Mouse (Mus musculus): ENCODE data around the gene Smim22. TPM values are rescaled to one million over a fixed set of nuclear protein-coding genes. Genes with fewer than 3 reads are reported as not detected.

The Smim22 gene
- total RNA-seq (2012; rRNA removed) (not detected in 2 replicates), polyA plus RNA-seq (2012; ENCODE audit: insufficient read depth in 1 of 2, insufficient read length in 2 of 2, low read depth in 1 of 2, low replicate concordance in 2 of 2, missing spikeins in 1 of 2) (not detected)

- Histone ChIP-seq H3K79me2 (ENCODE audit: control insufficient read depth, insufficient read depth, low read length, poor library complexity) (no peaks in the 10 kb centered on the region), H3K9ac (ENCODE audit: control insufficient read depth, low read depth, low read length, poor library complexity, severe bottlenecking) (no peak within 1 kb of the TSS), H3K4me1 (ENCODE audit: control insufficient read depth in 1 of 2, insufficient read depth in 2 of 2, low read length in 2 of 2) (peaks cover 0 to 14% of the 10 kb centered on the region in 2 experiments; a peak in 2 of 4 replicates), H3K4me3 (ENCODE audit: control insufficient read depth in 1 of 2, insufficient read depth in 1 of 2, low read depth in 2 of 2, low read length in 2 of 2) (no peak within 1 kb of the TSS), H3K9me3 (replicated peaks; ENCODE audit: insufficient read depth, low read length) (no peaks in the 10 kb centered on the region), H3K36me3 (ENCODE audit: control insufficient read depth in 1 of 2, insufficient read depth in 2 of 2, low read length in 2 of 2) (peaks cover 0 to 9% of the 10 kb centered on the region in 2 experiments; a peak in 2 of 4 replicates), H3K27ac (ENCODE audit: control insufficient read depth, low read depth, low read length) (no peak within 1 kb of the TSS), H3K27me3 (ENCODE audit: control insufficient read depth in 1 of 2, insufficient read depth in 2 of 2, low read length in 2 of 2) (no peaks in the 10 kb centered on the region)
- DNase-seq (ENCODE audit: low read depth, low spot score): no peak
- TF ChIP-seq POLR2AphosphoS5 (IDR thresholded peaks at IDR 0.05; ENCODE audit: borderline replicate concordance, low read depth, low read length) (no peak), POLR2AphosphoS2 (IDR thresholded peaks at IDR 0.05; ENCODE audit: low read length) (no peak), MYB (IDR thresholded peaks at IDR 0.05; ENCODE audit: low read depth, low read length) (no peak), CHD1 (IDR thresholded peaks at IDR 0.05; ENCODE audit: low read depth, low read length) (no peak), MYC (IDR thresholded peaks at IDR 0.05; ENCODE audit: low read depth, low read length) (no peak), KAT2A (conservative IDR thresholded peaks at IDR 0.05; ENCODE audit: low read depth, low read length) (no peak), RCOR1 (IDR thresholded peaks at IDR 0.05; ENCODE audit: low read depth, low read length) (no peak), MEF2A (IDR thresholded peaks at IDR 0.05; ENCODE audit: extremely low read depth, insufficient replicate concordance, low read depth, low read length, poor library complexity, severe bottlenecking) (no peak), TCF12 (IDR thresholded peaks at IDR 0.05; ENCODE audit: low read depth, low read length) (no peak), NELFE (IDR thresholded peaks at IDR 0.05; ENCODE audit: low read depth, low read length) (no peak)
Measured at GRCm38 (mm10) chr16:5007067-5007466, at the start of gene Smim22. Smim22 (plus strand) TSS chr16:5007288.

GRCm38 (mm10) chr16:4957446-4957845 lies 49.6 kb upstream of the Smim22 start:
- Histone ChIP-seq H3K36me3 (ENCODE audit: control insufficient read depth in 1 of 2, insufficient read depth in 2 of 2, low read length in 2 of 2) (peaks cover 0 to 2% of the 10 kb centered on the region in 2 experiments; a peak in 1 of 4 replicates), H3K9ac (ENCODE audit: control insufficient read depth, low read depth, low read length, poor library complexity, severe bottlenecking) (no peak overlapping the region), H3K79me2 (ENCODE audit: control insufficient read depth, insufficient read depth, low read length, poor library complexity) (peaks cover 7% of the 10 kb centered on the region; the same call in 1 of the 2 replicates), H3K4me3 (ENCODE audit: control insufficient read depth in 1 of 2, insufficient read depth in 1 of 2, low read depth in 2 of 2, low read length in 2 of 2) (no peak overlapping the region), H3K27ac (ENCODE audit: control insufficient read depth, low read depth, low read length) (no peak overlapping the region), H3K9me3 (replicated peaks; ENCODE audit: insufficient read depth, low read length) (no peaks in the 10 kb centered on the region), H3K4me1 (ENCODE audit: control insufficient read depth in 1 of 2, insufficient read depth in 2 of 2, low read length in 2 of 2) (no peaks in the 10 kb centered on the region), H3K27me3 (ENCODE audit: control insufficient read depth in 1 of 2, insufficient read depth in 2 of 2, low read length in 2 of 2) (no peaks in the 10 kb centered on the region)
- no peak for DNase-seq (ENCODE audit: low read depth, low spot score)
- TF ChIP-seq MYC (IDR thresholded peaks at IDR 0.05; ENCODE audit: low read depth, low read length) (no peak), RAD21 (IDR thresholded peaks at IDR 0.05; ENCODE audit: low read depth, low read length) (no peak), ZMIZ1 (IDR thresholded peaks at IDR 0.05; ENCODE audit: low read depth, low read length) (no peak), CTCF (IDR thresholded peaks at IDR 0.05 in 2 of 3, conservative IDR thresholded peaks at IDR 0.05 in 1 of 3; ENCODE audit: control insufficient read depth in 1 of 3, insufficient read depth in 1 of 3, low read depth in 2 of 3, low read length in 3 of 3, poor library complexity in 1 of 3, severe bottlenecking in 1 of 3) (no peak)

- TF ChIP-seq ZKSCAN1 (IDR thresholded peaks at IDR 0.05; ENCODE audit: low read depth, low read length): no peak
- TF ChIP-seq POLR2AphosphoS2 (IDR thresholded peaks at IDR 0.05; ENCODE audit: low read length): no peak
- no peak for TF ChIP-seq RAD21 (IDR thresholded peaks at IDR 0.05; ENCODE audit: low read depth, low read length)
- no peak for TF ChIP-seq CTCF (IDR thresholded peaks at IDR 0.05 in 2 of 3, conservative IDR thresholded peaks at IDR 0.05 in 1 of 3; ENCODE audit: control insufficient read depth in 1 of 3, insufficient read depth in 1 of 3, low read depth in 2 of 3, low read length in 3 of 3, poor library complexity in 1 of 3, severe bottlenecking in 1 of 3)
- TF ChIP-seq MAFK (IDR thresholded peaks at IDR 0.05; ENCODE audit: borderline replicate concordance, low read depth, low read length): no peak
- no peak for TF ChIP-seq SMC3 (IDR thresholded peaks at IDR 0.05; ENCODE audit: low read depth, low read length)
- TF ChIP-seq KAT2A (conservative IDR thresholded peaks at IDR 0.05; ENCODE audit: low read depth, low read length): no peak
- no peak for TF ChIP-seq POLR2A (IDR thresholded peaks at IDR 0.05; ENCODE audit: control insufficient read depth in 1 of 2, insufficient read depth in 1 of 2, low read depth in 1 of 2, low read length in 2 of 2, poor library complexity in 1 of 2)
- TF ChIP-seq USF1 (IDR thresholded peaks at IDR 0.05; ENCODE audit: low read depth, low read length): no peak
- TF ChIP-seq MYB (IDR thresholded peaks at IDR 0.05; ENCODE audit: low read depth, low read length): no peak
- no peak for TF ChIP-seq ZC3H11A (IDR thresholded peaks at IDR 0.05; ENCODE audit: low read depth, low read length)
- no peak for TF ChIP-seq ELF1 (IDR thresholded peaks at IDR 0.05; ENCODE audit: low read depth, low read length)
- TF ChIP-seq TCF12 (IDR thresholded peaks at IDR 0.05; ENCODE audit: low read depth, low read length): no peak
- no peak for TF ChIP-seq MEF2A (IDR thresholded peaks at IDR 0.05; ENCODE audit: extremely low read depth, insufficient replicate concordance, low read depth, low read length, poor library complexity, severe bottlenecking)
- TF ChIP-seq EP300 (IDR thresholded peaks at IDR 0.05; ENCODE audit: low read depth in 1 of 2, low read length in 2 of 2): no peak
- TF ChIP-seq CHD1 (IDR thresholded peaks at IDR 0.05; ENCODE audit: low read depth, low read length): no peak
- no peak for TF ChIP-seq E2F4 (IDR thresholded peaks at IDR 0.05; ENCODE audit: borderline replicate concordance, low read depth, low read length)
- no peak for TF ChIP-seq MAZ (IDR thresholded peaks at IDR 0.05; ENCODE audit: low read depth, low read length)
- peaks cover 0 to 4% of the 10 kb centered on the region in 2 experiments; a peak in 2 of 4 replicates for H3K36me3 ChIP-seq (ENCODE audit: control insufficient read depth in 1 of 2, insufficient read depth in 2 of 2, low read length in 2 of 2)
Measured at GRCm38 (mm10) chr16:4960260-4960659, 46.8 kb upstream of the Smim22 start.

More at GRCm38 (mm10) chr16:4960260-4960659, 46.8 kb upstream of the Smim22 start:
- Histone ChIP-seq H3K27ac (ENCODE audit: control insufficient read depth, low read depth, low read length) (no peak overlapping the region), H3K9ac (ENCODE audit: control insufficient read depth, low read depth, low read length, poor library complexity, severe bottlenecking) (no peak overlapping the region), H3K27me3 (ENCODE audit: control insufficient read depth in 1 of 2, insufficient read depth in 2 of 2, low read length in 2 of 2) (no peaks in the 10 kb centered on the region), H3K4me1 (ENCODE audit: control insufficient read depth in 1 of 2, insufficient read depth in 2 of 2, low read length in 2 of 2) (peaks cover 0 to 9% of the 10 kb centered on the region in 2 experiments; a peak in 1 of 4 replicates), H3K9me3 (replicated peaks; ENCODE audit: insufficient read depth, low read length) (no peaks in the 10 kb centered on the region), H3K4me3 (ENCODE audit: control insufficient read depth in 1 of 2, insufficient read depth in 1 of 2, low read depth in 2 of 2, low read length in 2 of 2) (no peak overlapping the region), H3K79me2 (ENCODE audit: control insufficient read depth, insufficient read depth, low read length, poor library complexity) (peaks cover 19% of the 10 kb centered on the region)
- no peak for DNase-seq (ENCODE audit: low read depth, low spot score)

All from MEL (cell line).